Mouse (Mus musculus): Measurements from ENCODE around the gene Nxnl1. TPM values are rescaled to one million over a fixed set of nuclear protein-coding genes. Genes with fewer than 3 reads are reported as not detected.

Nxnl1 gene
- polyA plus RNA-seq, 1 experiment, result 0.02 TPM

DNA sequence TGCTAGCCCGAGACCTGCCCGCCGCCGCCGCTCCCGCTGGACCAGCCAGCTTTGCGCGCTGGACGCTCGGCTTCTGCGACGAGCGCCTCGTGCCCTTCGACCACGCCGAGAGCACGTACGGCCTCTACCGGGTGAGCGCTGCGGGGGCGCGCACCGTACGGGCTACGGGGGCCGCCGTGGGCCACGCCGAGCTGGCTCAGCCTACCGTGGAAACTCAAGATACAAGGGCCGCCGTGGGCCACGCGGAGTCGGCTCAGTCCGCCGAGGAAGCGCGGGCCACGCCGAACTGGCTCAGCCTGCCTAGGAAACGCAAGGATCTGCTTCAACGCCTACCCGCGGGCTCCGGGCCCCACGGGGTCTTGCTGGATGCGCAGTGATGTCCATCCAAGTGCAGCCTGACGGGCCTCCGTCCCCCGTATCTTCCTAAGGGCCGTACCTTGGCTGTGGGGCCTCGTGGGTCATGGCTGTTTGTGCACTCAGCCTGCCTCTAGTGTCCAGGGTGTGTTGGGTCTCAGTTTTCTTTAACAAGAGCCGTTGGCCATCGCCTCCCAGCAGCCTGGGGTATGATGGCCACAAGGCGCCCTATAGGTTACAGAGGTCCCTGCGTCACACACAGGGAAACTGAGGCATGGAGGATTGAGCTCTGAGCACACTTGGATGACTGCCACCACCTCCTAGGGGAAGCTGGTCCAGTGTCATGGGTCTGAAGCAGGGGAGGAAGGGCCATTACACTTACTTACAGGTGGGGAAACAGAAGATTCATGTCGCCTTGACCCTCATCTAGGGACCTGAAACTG is 26.2 kb upstream of the Nxnl1 start:
- Histone ChIP-seq H3ac (ENCODE audit: control insufficient read depth, insufficient read length, low read depth) (peak overlapping the region; percentile 96), H3K79me3 (ENCODE audit: low read depth) (peaks cover 10% of the 10 kb centered on the region), H3K79me2 (ENCODE audit: control insufficient read depth, insufficient read depth) (peaks cover 22% of the 10 kb centered on the region), H3K36me3 (ENCODE audit: control insufficient read depth, insufficient read depth) (peaks cover 3% of the 10 kb centered on the region), H3K4me3 (ENCODE audit: insufficient read depth, poor library complexity, severe bottlenecking) (peak overlapping the region; percentile 76), H3K27me3 (ENCODE audit: control insufficient read depth, insufficient read depth, insufficient read length) (no peaks in the 10 kb centered on the region)
- no peak for TF ChIP-seq FOSL1 (IDR thresholded peaks at IDR 0.05; ENCODE audit: insufficient read depth, low read length, poor library complexity, severe bottlenecking)

DNA sequence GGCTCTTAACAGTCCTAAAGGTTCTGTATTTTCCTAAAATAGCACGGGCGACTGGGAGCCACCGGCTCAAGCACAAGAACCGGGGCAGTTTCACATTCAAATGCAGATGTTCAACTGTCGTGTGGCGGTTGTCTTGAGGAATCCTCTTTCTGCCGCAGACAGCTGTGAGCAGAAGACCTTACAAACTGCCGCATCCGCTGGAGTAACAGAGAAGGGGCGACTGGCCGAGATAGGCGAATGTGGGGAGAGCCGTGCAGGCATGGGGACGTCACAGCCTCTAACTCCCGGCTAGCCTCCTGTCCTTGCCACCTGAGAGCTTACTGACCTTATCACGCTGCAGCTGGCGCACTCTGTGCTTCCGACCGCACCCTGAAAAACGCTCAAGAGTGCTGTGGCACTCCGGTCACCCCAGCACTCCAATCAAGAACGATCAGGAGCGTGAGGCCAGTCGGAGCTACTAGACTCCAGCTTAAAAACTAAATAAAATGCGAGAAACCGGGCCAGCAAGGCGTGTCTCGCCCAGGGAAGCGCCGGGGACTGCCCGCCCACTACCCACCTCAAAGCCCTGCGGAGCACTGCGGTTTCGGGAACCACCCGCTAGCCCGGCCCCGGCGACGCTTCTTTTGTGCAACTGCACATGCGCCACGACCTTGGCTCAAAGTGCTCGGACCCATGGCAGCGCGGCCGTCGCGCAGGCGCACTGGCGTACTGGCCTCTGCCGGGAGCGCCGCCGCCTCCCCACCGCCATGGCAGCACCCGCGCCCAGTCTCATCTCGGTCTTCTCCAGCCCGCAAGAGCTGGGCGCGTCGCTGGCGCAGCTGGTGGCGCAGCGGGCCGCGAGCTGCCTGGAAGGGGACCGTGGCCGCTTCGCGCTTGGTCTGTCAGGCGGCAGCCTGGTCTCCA is 25.3 kb upstream of the Nxnl1 start, which contains the start of gene Pgls:
Gene Pgls, plus strand, starts transcription at position 706 of the 903 bp plus-strand sequence.
- peaks cover 10% of the 10 kb centered on the region for H3K79me3 ChIP-seq (ENCODE audit: low read depth)
- peak within 1 kb of the TSS; percentile 76 for H3K4me3 ChIP-seq (ENCODE audit: insufficient read depth, poor library complexity, severe bottlenecking)
- TF ChIP-seq FOSL1 (IDR thresholded peaks at IDR 0.05; ENCODE audit: insufficient read depth, low read length, poor library complexity, severe bottlenecking) (no peak), MAX (IDR thresholded peaks at IDR 0.05) (peak; percentile 12), MYOD1 (IDR thresholded peaks at IDR 0.05; ENCODE audit: control insufficient read depth, insufficient read length, low read depth) (peak; percentile 26)
- peak within 1 kb of the TSS; percentile 96 for H3ac ChIP-seq (ENCODE audit: control insufficient read depth, insufficient read length, low read depth)
- H3K27me3 ChIP-seq (ENCODE audit: control insufficient read depth, insufficient read depth, insufficient read length), result no peaks in the 10 kb centered on the region
- peaks cover 9% of the 10 kb centered on the region for H3K36me3 ChIP-seq (ENCODE audit: control insufficient read depth, insufficient read depth)
- H3K79me2 ChIP-seq (ENCODE audit: control insufficient read depth, insufficient read depth), result peaks cover 22% of the 10 kb centered on the region

GRCm38 (mm10) chr8:71591017-71591416 is 24.6 kb upstream of the Nxnl1 start:
- Histone ChIP-seq H3K36me3 (ENCODE audit: control insufficient read depth, insufficient read depth) (peaks cover 13% of the 10 kb centered on the region), H3K79me2 (ENCODE audit: control insufficient read depth, insufficient read depth) (peaks cover 22% of the 10 kb centered on the region)

GRCm38 (mm10) chr8:71588762-71589161 is 22.4 kb upstream of the Nxnl1 start:
- TF ChIP-seq CEBPB (IDR thresholded peaks at IDR 0.05; ENCODE audit: low read depth), result no peak
- no peak for TF ChIP-seq MYOD1 (IDR thresholded peaks at IDR 0.05; ENCODE audit: control insufficient read depth, insufficient read length, low read depth)
- TF ChIP-seq MYOG (IDR thresholded peaks at IDR 0.05; ENCODE audit: control insufficient read depth, extremely low read depth, insufficient read length), result no peak
- TF ChIP-seq MAX (IDR thresholded peaks at IDR 0.05), result no peak
- no peak for TF ChIP-seq CTCF (IDR thresholded peaks at IDR 0.05; ENCODE audit: control insufficient read depth, insufficient read depth, insufficient read length)
- no peak for TF ChIP-seq USF1 (IDR thresholded peaks at IDR 0.05; ENCODE audit: low read depth)
- no peak for TF ChIP-seq FOSL1 (IDR thresholded peaks at IDR 0.05; ENCODE audit: insufficient read depth, low read length, poor library complexity, severe bottlenecking)
- Histone ChIP-seq H3ac (ENCODE audit: control insufficient read depth, insufficient read length, low read depth) (no peak overlapping the region), H3K27me3 (ENCODE audit: control insufficient read depth, insufficient read depth, insufficient read length) (no peaks in the 10 kb centered on the region), H3K79me3 (ENCODE audit: low read depth) (peaks cover 10% of the 10 kb centered on the region), H3K36me3 (ENCODE audit: control insufficient read depth, insufficient read depth) (peaks cover 33% of the 10 kb centered on the region), H3K79me2 (ENCODE audit: control insufficient read depth, insufficient read depth) (peaks cover 19% of the 10 kb centered on the region), H3K4me3 (ENCODE audit: insufficient read depth, poor library complexity, severe bottlenecking) (no peak overlapping the region)

More at GRCm38 (mm10) chr8:71591017-71591416, 24.6 kb upstream of the Nxnl1 start:
- Histone ChIP-seq H3K4me3 (ENCODE audit: insufficient read depth, poor library complexity, severe bottlenecking) (peak overlapping the region; percentile 76), H3K27me3 (ENCODE audit: control insufficient read depth, insufficient read depth, insufficient read length) (no peaks in the 10 kb centered on the region), H3ac (ENCODE audit: control insufficient read depth, insufficient read length, low read depth) (no peak overlapping the region), H3K79me3 (ENCODE audit: low read depth) (peaks cover 10% of the 10 kb centered on the region)
- TF ChIP-seq MAX (IDR thresholded peaks at IDR 0.05) (no peak), MYOG (IDR thresholded peaks at IDR 0.05; ENCODE audit: control insufficient read depth, extremely low read depth, insufficient read length) (no peak), CTCF (IDR thresholded peaks at IDR 0.05; ENCODE audit: control insufficient read depth, insufficient read depth, insufficient read length) (no peak), MYOD1 (IDR thresholded peaks at IDR 0.05; ENCODE audit: control insufficient read depth, insufficient read length, low read depth) (no peak), CEBPB (IDR thresholded peaks at IDR 0.05; ENCODE audit: low read depth) (no peak), FOSL1 (IDR thresholded peaks at IDR 0.05; ENCODE audit: insufficient read depth, low read length, poor library complexity, severe bottlenecking) (no peak), USF1 (IDR thresholded peaks at IDR 0.05; ENCODE audit: low read depth) (no peak)

- Histone ChIP-seq H3K4me3 (ENCODE audit: insufficient read depth, poor library complexity, severe bottlenecking) (no peak overlapping the region), H3K79me3 (ENCODE audit: low read depth) (peaks cover 5% of the 10 kb centered on the region), H3K27me3 (ENCODE audit: control insufficient read depth, insufficient read depth, insufficient read length) (no peaks in the 10 kb centered on the region), H3K79me2 (ENCODE audit: control insufficient read depth, insufficient read depth) (peaks cover 17% of the 10 kb centered on the region), H3ac (ENCODE audit: control insufficient read depth, insufficient read length, low read depth) (no peak overlapping the region), H3K36me3 (ENCODE audit: control insufficient read depth, insufficient read depth) (peaks cover 47% of the 10 kb centered on the region)
- TF ChIP-seq CEBPB (IDR thresholded peaks at IDR 0.05; ENCODE audit: low read depth) (no peak), MYOD1 (IDR thresholded peaks at IDR 0.05; ENCODE audit: control insufficient read depth, insufficient read length, low read depth) (no peak), USF1 (IDR thresholded peaks at IDR 0.05; ENCODE audit: low read depth) (no peak), MYOG (IDR thresholded peaks at IDR 0.05; ENCODE audit: control insufficient read depth, extremely low read depth, insufficient read length) (no peak), FOSL1 (IDR thresholded peaks at IDR 0.05; ENCODE audit: insufficient read depth, low read length, poor library complexity, severe bottlenecking) (no peak)
These were observed 20.5 kb upstream of the Nxnl1 start for GRCm38 (mm10) chr8:71586891-71587290.

Measured in C2C12 (cell line).